Mouse (Mus musculus): ENCODE data around the gene Them7.

The Them7 gene

GRCm38 (mm10) chr2:105235380-105236115 is 11.4 kb downstream of the Them7 start:
- no peak for DNase-seq

- no peak for DNase-seq
Observed at GRCm38 (mm10) chr2:105237424-105237823, 13.3 kb downstream of the Them7 start.

GRCm38 (mm10) chr2:105237841-105238240 is 13.7 kb downstream of the Them7 start:
- no peak for DNase-seq

GRCm38 (mm10) chr2:105238775-105239174 is 14.7 kb downstream of the Them7 start:
- DNase-seq, result peak; percentile 18

- DNase-seq, result no peak
Observed at GRCm38 (mm10) chr2:105240631-105241030, 16.5 kb downstream of the Them7 start.

- DNase-seq, result no peak
Observed at GRCm38 (mm10) chr2:105242940-105243339, 18.8 kb downstream of the Them7 start.

- DNase-seq, result peak; percentile 18
Observed at GRCm38 (mm10) chr2:105244733-105245132, 20.6 kb downstream of the Them7 start.

- DNase-seq, result no peak
Observed at GRCm38 (mm10) chr2:105251978-105252377, 27.9 kb downstream of the Them7 start.

- DNase-seq, result no peak
Observed at GRCm38 (mm10) chr2:105252824-105253223, 28.7 kb downstream of the Them7 start.

GRCm38 (mm10) chr2:105255457-105255856 is 31.3 kb downstream of the Them7 start:
- DNase-seq, result no peak

- no peak for DNase-seq
Observed at GRCm38 (mm10) chr2:105256427-105257071, 32.4 kb downstream of the Them7 start.

- DNase-seq, result no peak
Observed at GRCm38 (mm10) chr2:105257376-105257775, 33.3 kb downstream of the Them7 start.

- no peak for DNase-seq
Observed at GRCm38 (mm10) chr2:105261335-105261734, 37.2 kb downstream of the Them7 start.

GRCm38 (mm10) chr2:105263219-105263618 is 39.1 kb downstream of the Them7 start:
- DNase-seq, result no peak

- no peak for DNase-seq
Observed at GRCm38 (mm10) chr2:105282407-105283077, 58.4 kb downstream of the Them7 start.

GRCm38 (mm10) chr2:105283811-105284210 is 59.7 kb downstream of the Them7 start:
- DNase-seq, result no peak

GRCm38 (mm10) chr2:105284855-105285254 is 60.7 kb downstream of the Them7 start:
- no peak for DNase-seq

- DNase-seq, result no peak
Observed at GRCm38 (mm10) chr2:105295823-105296222, 71.7 kb downstream of the Them7 start.

- no peak for DNase-seq
Observed at GRCm38 (mm10) chr2:105298888-105299287, 74.8 kb downstream of the Them7 start.

GRCm38 (mm10) chr2:105301082-105301481 is 77.0 kb downstream of the Them7 start:
- DNase-seq, result no peak

- DNase-seq, result no peak
Observed at GRCm38 (mm10) chr2:105301531-105301930, 77.4 kb downstream of the Them7 start.

- DNase-seq, result no peak
Observed at GRCm38 (mm10) chr2:105303962-105304514, 79.9 kb downstream of the Them7 start.

- DNase-seq, result no peak
Observed at GRCm38 (mm10) chr2:105305876-105306275, 81.8 kb downstream of the Them7 start.

- no peak for DNase-seq
Observed at GRCm38 (mm10) chr2:105311414-105311813, 87.3 kb downstream of the Them7 start.

All from right cerebral cortex, adult 18-20 months (tissue).